Mouse (Mus musculus): ENCODE data around the gene C1qtnf12. TPM values are rescaled to one million over a fixed set of nuclear protein-coding genes. Genes with fewer than 3 reads are reported as not detected.

C1qtnf12 gene
- total and polyA plus RNA-seq, 2 experiments from 2014 or later, result 10.3 to 13.9 TPM

DNA sequence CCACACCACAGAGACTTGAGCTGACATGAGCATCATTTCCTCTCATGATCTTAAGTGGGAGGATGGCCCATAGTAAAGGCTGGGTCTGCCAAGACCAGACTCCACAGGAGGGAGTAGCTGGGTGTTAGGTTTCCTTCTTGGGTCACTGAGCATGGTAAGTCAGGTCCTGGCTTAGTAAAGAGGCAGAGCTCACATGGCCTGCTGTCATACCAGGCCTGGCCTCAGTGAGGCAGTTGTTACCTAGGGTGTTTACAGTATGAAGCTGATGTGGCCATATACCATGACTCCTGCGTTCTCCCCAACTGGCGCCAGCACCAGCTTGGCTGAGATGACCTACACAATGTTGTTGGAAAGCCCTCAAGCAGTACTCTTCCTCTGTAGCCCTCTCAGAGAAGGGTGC, 11.1 kb downstream of the C1qtnf12 start:
- Histone ChIP-seq H3K4me1 (ENCODE audit: insufficient read depth) (no peaks in the 10 kb centered on the region), H3K4me3 (ENCODE audit: low read depth, low read length) (no peak overlapping the region), H3K27ac (ENCODE audit: low read depth, low read length) (no peak overlapping the region), H3K9me3 (ENCODE audit: low read length) (no peaks in the 10 kb centered on the region), H3K9ac (no peak overlapping the region), H3K4me2 (ENCODE audit: low read depth) (no peak overlapping the region), H3K27me3 (ENCODE audit: insufficient read depth, low read length) (no peaks in the 10 kb centered on the region), H3K36me3 (ENCODE audit: insufficient read depth) (no peaks in the 10 kb centered on the region)
- ATAC-seq (no peak), DNase-seq (no peak)
- WGBS, result 73% methylated on average over 2 of the region's 2 CpGs
- TF ChIP-seq CTCF (IDR thresholded peaks at IDR 0.05; ENCODE audit: low read depth), result no peak

DNA sequence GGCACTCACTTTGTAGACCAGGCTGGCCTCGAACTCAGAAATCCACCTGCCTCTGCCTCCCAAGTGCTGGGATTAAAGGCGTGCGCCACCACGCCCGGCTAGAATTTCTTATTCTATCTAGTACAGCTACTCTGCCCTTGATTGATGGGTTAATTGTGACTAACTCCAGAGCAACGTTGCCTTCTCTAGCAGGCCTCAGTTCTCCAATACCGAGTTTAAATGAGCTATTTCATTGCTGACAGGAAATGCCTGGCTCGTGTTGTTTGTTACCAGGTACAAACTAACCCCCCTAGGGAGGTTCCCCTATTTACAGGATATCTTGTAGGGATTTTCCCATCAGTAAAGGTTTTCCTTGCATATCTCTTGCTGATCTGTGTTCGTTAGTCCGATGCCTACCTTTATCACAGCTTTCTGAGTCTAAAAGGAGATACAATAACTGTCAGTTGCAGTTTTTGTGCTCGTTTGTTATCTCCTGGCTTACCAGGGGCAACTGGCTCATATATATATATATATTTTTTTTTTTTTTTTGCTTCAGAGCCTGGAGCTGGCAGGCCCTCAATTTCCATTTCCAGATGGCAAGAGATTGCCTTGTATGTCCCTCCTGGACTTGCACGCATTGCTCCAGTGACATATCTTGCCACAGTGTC, 19.4 kb downstream of the C1qtnf12 start:
- ATAC-seq (no peak), DNase-seq (no peak)
- H3K4me1 ChIP-seq (ENCODE audit: insufficient read depth), result no peaks in the 10 kb centered on the region
- H3K36me3 ChIP-seq (ENCODE audit: insufficient read depth), result no peaks in the 10 kb centered on the region
- no peaks in the 10 kb centered on the region for H3K9me3 ChIP-seq (ENCODE audit: low read length)
- H3K4me2 ChIP-seq (ENCODE audit: low read depth), result no peak overlapping the region
- no peak overlapping the region for H3K9ac ChIP-seq
- WGBS, result 76% methylated on average over 12 of the region's 12 CpGs
- H3K4me3 ChIP-seq (ENCODE audit: low read depth, low read length), result no peak overlapping the region
- no peak overlapping the region for H3K27ac ChIP-seq (ENCODE audit: low read depth, low read length)
- TF ChIP-seq CTCF (IDR thresholded peaks at IDR 0.05; ENCODE audit: low read depth), result no peak
- H3K27me3 ChIP-seq (ENCODE audit: insufficient read depth, low read length), result no peaks in the 10 kb centered on the region

DNA sequence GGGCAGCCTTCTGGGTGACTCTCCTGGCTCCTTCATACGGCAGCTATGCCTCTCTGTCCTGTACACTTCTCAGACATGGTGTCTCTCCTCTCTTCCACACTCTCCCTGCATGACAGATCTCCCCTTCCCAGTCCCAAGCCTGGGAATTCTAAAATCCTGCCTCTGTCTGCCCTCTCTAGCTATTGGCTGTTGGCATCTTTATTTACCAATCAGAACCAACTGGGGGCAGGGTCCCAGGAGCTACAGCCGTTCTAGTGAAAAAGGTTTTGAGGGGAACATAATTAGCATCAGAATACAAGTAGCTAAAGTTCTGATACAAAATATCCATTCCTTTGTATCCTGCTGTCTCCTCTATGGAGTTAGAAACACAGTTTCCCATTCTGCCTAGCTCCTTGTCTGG, 21.7 kb downstream of the C1qtnf12 start:
- Histone ChIP-seq H3K27me3 (ENCODE audit: insufficient read depth, low read length) (no peaks in the 10 kb centered on the region), H3K36me3 (ENCODE audit: insufficient read depth) (no peaks in the 10 kb centered on the region), H3K27ac (ENCODE audit: low read depth, low read length) (no peak overlapping the region), H3K4me3 (ENCODE audit: low read depth, low read length) (no peak overlapping the region), H3K4me2 (ENCODE audit: low read depth) (no peak overlapping the region), H3K9me3 (ENCODE audit: low read length) (no peaks in the 10 kb centered on the region), H3K4me1 (ENCODE audit: insufficient read depth) (no peaks in the 10 kb centered on the region), H3K9ac (no peak overlapping the region)
- WGBS, result 8% methylated on average over 2 of the region's 2 CpGs
- TF ChIP-seq CTCF (IDR thresholded peaks at IDR 0.05; ENCODE audit: low read depth), result no peak
- ATAC-seq (no peak), DNase-seq (no peak)

DNA sequence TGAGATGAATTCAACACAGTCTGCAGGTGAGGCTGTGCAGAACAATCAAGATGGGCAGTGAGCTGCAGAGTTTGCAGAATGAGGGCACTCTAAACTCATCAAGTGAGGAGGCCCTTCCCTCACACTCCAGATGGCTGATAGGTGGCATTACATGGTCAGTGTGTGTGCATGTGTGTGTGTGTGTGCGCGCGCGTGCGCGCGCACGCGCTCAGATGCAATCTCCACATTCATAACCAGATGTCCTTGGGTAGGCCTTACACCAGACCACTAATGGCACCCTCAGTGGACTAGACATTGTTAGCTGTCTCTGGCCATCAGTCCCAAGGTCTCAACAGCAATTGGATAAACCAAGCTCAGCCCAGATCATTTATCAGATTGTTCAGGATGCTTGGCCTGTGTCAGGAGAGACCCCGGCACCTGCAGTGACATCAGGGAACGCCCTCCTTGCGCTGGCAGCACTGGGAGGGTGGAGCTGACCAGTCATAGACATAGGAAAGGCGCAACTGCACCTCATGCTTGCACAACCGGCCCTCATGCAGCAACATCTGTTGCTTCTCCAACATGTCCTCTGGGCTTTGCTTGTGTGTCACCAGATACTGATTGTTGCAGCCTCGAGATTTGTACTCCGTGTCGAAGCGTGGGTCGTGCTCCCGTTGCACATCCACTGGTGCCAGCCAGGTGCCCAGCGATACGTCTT, 29.2 kb downstream of the C1qtnf12 start:
- TF ChIP-seq CTCF (IDR thresholded peaks at IDR 0.05; ENCODE audit: low read depth), result no peak
- Histone ChIP-seq H3K27ac (ENCODE audit: low read depth, low read length) (peak overlapping the region; percentile 95), H3K4me1 (ENCODE audit: insufficient read depth) (peaks cover 18% of the 10 kb centered on the region), H3K9ac (peak overlapping the region; percentile 60), H3K9me3 (ENCODE audit: low read length) (no peaks in the 10 kb centered on the region), H3K36me3 (ENCODE audit: insufficient read depth) (peaks cover 3% of the 10 kb centered on the region; the same call in 1 of the 2 replicates), H3K27me3 (ENCODE audit: insufficient read depth, low read length) (no peaks in the 10 kb centered on the region), H3K4me3 (ENCODE audit: low read depth, low read length) (peak overlapping the region; percentile 67), H3K4me2 (ENCODE audit: low read depth) (peak overlapping the region; percentile 98)
- WGBS, result 89% methylated on average over 22 of the region's 22 CpGs
- DNase-seq (no peak), ATAC-seq (no peak)

DNA sequence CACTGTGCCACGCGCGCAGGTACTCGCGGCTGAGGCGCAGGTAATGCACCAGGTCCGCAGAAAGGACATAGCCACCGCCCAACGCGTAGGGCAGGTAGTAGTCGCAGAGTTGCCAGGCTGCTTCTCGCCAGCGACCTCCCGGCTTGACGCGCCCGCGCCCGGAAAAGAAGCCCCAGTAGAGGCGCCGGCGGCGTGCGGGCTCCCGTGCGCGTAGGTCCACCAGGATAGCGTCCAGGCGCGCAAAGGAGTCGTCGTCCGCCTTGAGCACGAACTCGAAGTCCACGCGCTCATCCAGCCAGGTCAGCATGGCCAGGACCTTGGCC, 29.8 kb downstream of the C1qtnf12 start:
- DNase-seq, result no peak
- peak; percentile 2; the same call in 1 of the 2 replicates for ATAC-seq
- WGBS, result 32% methylated on average over 37 of the region's 37 CpGs

DNA sequence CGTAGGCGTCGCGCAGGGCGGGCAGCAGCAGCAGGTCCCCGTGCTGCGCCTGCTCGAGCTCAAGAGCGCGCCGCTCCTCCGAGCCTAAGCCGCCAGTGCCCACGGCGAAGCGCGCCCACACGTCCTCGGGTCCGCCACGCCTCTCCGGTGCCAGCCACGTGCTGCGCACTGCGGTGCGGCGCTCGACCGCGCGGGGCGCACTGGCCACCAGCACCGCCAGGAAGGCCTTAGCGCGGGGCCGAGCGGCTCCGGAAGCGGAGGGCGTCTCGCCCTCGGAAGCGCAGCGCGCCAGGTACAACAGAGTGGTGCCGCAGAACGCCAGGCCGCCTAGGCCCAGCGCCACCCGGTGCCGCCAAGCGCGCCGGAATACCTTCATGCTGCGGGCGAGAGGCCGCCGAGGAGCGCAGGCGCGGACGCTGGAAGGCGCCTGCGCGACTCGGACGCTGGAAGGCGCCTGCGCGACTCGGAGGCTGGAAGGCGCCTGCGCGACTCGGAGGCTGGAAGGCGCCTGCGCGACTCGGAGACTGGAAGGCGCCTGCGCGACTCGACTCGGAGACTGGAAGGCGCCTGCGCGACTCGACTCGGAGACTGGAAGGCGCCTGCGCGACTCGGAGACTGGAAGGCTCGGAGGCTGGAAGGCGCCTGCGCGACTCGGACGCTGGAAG, 30.3 kb downstream of the C1qtnf12 start, which contains the start of the genes B3galt6 and Sdf4:
Gene B3galt6 (minus strand): TSS at position 409 of the 665 bp plus-strand sequence.
Gene Sdf4 (plus strand): TSS at position 632 of the 665 bp plus-strand sequence.
- H3K4me1 ChIP-seq (ENCODE audit: insufficient read depth), result peaks cover 18% of the 10 kb centered on the region
- TF ChIP-seq CTCF (IDR thresholded peaks at IDR 0.05; ENCODE audit: low read depth), result peak; percentile 91
- peaks cover 12% of the 10 kb centered on the region for H3K36me3 ChIP-seq (ENCODE audit: insufficient read depth)
- DNase-seq (peak; percentile 95), ATAC-seq (peak; percentile 92)
- no peaks in the 10 kb centered on the region for H3K27me3 ChIP-seq (ENCODE audit: insufficient read depth, low read length)
- H3K9ac ChIP-seq, result peak within 1 kb of the TSS; percentile 79
- peak within 1 kb of the TSS; percentile 95 for H3K27ac ChIP-seq (ENCODE audit: low read depth, low read length)
- peak within 1 kb of the TSS; percentile 98 for H3K4me2 ChIP-seq (ENCODE audit: low read depth)
- H3K4me3 ChIP-seq (ENCODE audit: low read depth, low read length), result peak within 1 kb of the TSS; percentile 85
- no peaks in the 10 kb centered on the region for H3K9me3 ChIP-seq (ENCODE audit: low read length)
- WGBS, result 2% methylated on average over 92 of the region's 99 CpGs

More for the DNA sequence above, 29.8 kb downstream of the C1qtnf12 start:
- TF ChIP-seq CTCF (IDR thresholded peaks at IDR 0.05; ENCODE audit: low read depth), result no peak
- Histone ChIP-seq H3K9me3 (ENCODE audit: low read length) (no peaks in the 10 kb centered on the region), H3K4me1 (ENCODE audit: insufficient read depth) (peaks cover 18% of the 10 kb centered on the region), H3K4me2 (ENCODE audit: low read depth) (peak overlapping the region; percentile 98), H3K36me3 (ENCODE audit: insufficient read depth) (peaks cover 8% of the 10 kb centered on the region), H3K27me3 (ENCODE audit: insufficient read depth, low read length) (no peaks in the 10 kb centered on the region), H3K4me3 (ENCODE audit: low read depth, low read length) (peak overlapping the region; percentile 67), H3K27ac (ENCODE audit: low read depth, low read length) (peak overlapping the region; percentile 95), H3K9ac (peak overlapping the region; percentile 60)

All from forebrain, postnatal 0 days (tissue).